Mouse (Mus musculus): ENCODE measurements around the gene Ankrd11.

DNA sequence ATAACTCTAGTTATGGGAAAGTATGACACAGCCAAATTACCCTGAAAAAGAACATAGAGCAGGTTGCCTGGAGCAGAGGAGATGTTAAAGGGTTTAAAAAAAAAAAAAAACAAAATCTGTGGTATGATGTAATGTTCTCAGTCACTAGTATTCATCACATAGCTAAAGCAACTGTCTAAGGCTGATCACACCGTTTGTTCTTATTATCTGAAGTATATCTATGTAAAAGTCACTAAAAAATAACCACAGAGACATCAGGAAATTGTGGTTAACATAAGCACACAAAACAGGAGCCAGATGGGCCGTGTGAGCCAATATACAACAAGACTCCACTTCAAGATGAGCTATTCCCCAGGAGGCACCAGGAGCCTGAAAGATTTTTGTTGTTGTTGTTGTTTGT is 41.8 kb downstream of the Ankrd11 start:
- TF ChIP-seq CTCF (IDR thresholded peaks at IDR 0.05; ENCODE audit: control insufficient read depth, insufficient read depth, insufficient replicate concordance, low read depth, low read length) (no peak), POLR2A (IDR thresholded peaks at IDR 0.05; ENCODE audit: control insufficient read depth, low read depth, low read length) (no peak)
